Mouse (Mus musculus) forebrain, embryonic 15.5 days (tissue): ENCODE data around the gene Slc35g3. TPM values are rescaled to one million over a fixed set of nuclear protein-coding genes. Genes with fewer than 3 reads are reported as not detected.

Source experiments
- ATAC-seq: fragments of 200-750 bp; cut with Nextera tagmentation; replicated peaks from 2 replicates; pipeline ENCODE4 v1.8.0; 2017; ENCODE audit warnings: mild to moderate bottlenecking, moderate TSS enrichment, moderate library complexity
- H3K27ac ChIP-seq: fragments of 300-500 bp; sonication (generic); replicated peaks from 2 replicates; pipeline ENCODE4 v1.5.1; 2015; ENCODE audit warnings: mild to moderate bottlenecking, inconsistent platforms
- H3K27me3 ChIP-seq: fragments of 300-500 bp; sonication (generic); 2 replicates; pipeline ENCODE4 v1.6.1; 2015; ENCODE audit warnings: inconsistent platforms
- H3K36me3 ChIP-seq: fragments of 300-500 bp; sonication (generic); 2 replicates; pipeline ENCODE4 v1.6.1; 2015; ENCODE audit warnings: mild to moderate bottlenecking, inconsistent platforms
- H3K4me1 ChIP-seq: fragments of 300-500 bp; sonication (generic); 2 replicates; pipeline ENCODE4 v1.6.1; 2015; ENCODE audit warnings: inconsistent platforms
- H3K4me2 ChIP-seq: fragments of 300-500 bp; sonication (generic); replicated peaks from 2 replicates; pipeline ENCODE4 v1.6.1; 2015; ENCODE audit warnings: mild to moderate bottlenecking, inconsistent platforms
- H3K4me3 ChIP-seq: fragments of 300-500 bp; sonication (generic); 2 replicates; pipeline ENCODE4 v1.5.1; 2015; ENCODE audit warnings: mild to moderate bottlenecking, inconsistent platforms
- H3K9ac ChIP-seq: fragments of 300-500 bp; sonication (generic); replicated peaks from 2 replicates; pipeline ENCODE4 v1.6.1; 2015; ENCODE audit warnings: mild to moderate bottlenecking, inconsistent platforms
- H3K9me3 ChIP-seq: fragments of 300-500 bp; sonication (generic); 2 replicates; pipeline ENCODE4 v1.6.1; 2016; ENCODE audit warnings: inconsistent platforms
- WGBS: fragments of 180-500 bp; shearing (Covaris S2); methylation state at CpG from one replicate; pipeline ENCODE4 v1.1.7; 2015; ENCODE audit warnings: mixed read lengths; 5-methylcytosine and 5-hydroxymethylcytosine counted together
- polyA plus RNA-seq: library from polyadenylated mRNA; unstranded; fragments of >200 nt; fragmentation: Nextera tagmentation; extraction: Ambion mirVana; gene quantifications from 2 replicates; pipeline ENCODE4 v1.2.1, GENCODE M21; 2015

Gene Slc35g3
- polyA plus RNA-seq, 1 experiment from 2014 or later: 0.56 TPM

- peak; percentile 80 for ATAC-seq
- H3K9ac ChIP-seq: peak overlapping the region; percentile 76
- peaks cover 14% of the 10 kb centered on the region for H3K27me3 ChIP-seq
- H3K4me1 ChIP-seq: peaks cover 68% of the 10 kb centered on the region
- H3K27ac ChIP-seq: peak overlapping the region; percentile 98
- no peaks in the 10 kb centered on the region for H3K36me3 ChIP-seq
- H3K4me3 ChIP-seq: peak overlapping the region; percentile 68
- H3K9me3 ChIP-seq: no peaks in the 10 kb centered on the region
- peak overlapping the region; percentile 98 for H3K4me2 ChIP-seq
- WGBS: under 1% methylated on average over 36 of the region's 36 CpGs
Observed at GRCm38 (mm10) chr11:69800392-69801197, 38.8 kb upstream of the Slc35g3 start.

DNA sequence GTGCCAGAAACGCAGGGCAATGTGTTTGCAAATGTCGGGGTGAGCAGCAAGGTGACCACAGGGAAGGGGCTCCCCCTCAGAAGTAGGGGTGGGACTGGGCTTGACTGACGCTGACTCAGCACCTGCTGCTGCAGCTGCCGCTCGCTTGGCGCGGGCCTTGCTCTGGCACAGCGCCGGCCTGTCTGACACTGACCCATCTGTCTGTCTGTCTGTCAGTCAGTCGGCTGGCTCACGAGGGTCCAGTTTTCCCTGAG lies 38.3 kb upstream of the Slc35g3 start:
- peak overlapping the region; percentile 98 for H3K4me2 ChIP-seq
- no peaks in the 10 kb centered on the region for H3K36me3 ChIP-seq
- H3K9me3 ChIP-seq: no peaks in the 10 kb centered on the region
- peak overlapping the region; percentile 68 for H3K4me3 ChIP-seq
- 1% methylated on average over 11 of the region's 11 CpGs for WGBS
- peaks cover 67% of the 10 kb centered on the region for H3K4me1 ChIP-seq
- peak overlapping the region; percentile 76 for H3K9ac ChIP-seq
- H3K27ac ChIP-seq: peak overlapping the region; percentile 98
- ATAC-seq: peak; percentile 39
- peaks cover 8% of the 10 kb centered on the region for H3K27me3 ChIP-seq

- ATAC-seq: no peak
Observed at GRCm38 (mm10) chr11:69799394-69800137, 37.8 kb upstream of the Slc35g3 start.

GRCm38 (mm10) chr11:69797924-69798323 lies 36.2 kb upstream of the Slc35g3 start:
- H3K9ac ChIP-seq: no peak overlapping the region

More at GRCm38 (mm10) chr11:69799394-69800137, 37.8 kb upstream of the Slc35g3 start:
- peak overlapping the region; percentile 98 for H3K4me2 ChIP-seq
- H3K9me3 ChIP-seq: no peaks in the 10 kb centered on the region
- H3K4me3 ChIP-seq: peak overlapping the region; percentile 68
- H3K27ac ChIP-seq: peak overlapping the region; percentile 98
- H3K9ac ChIP-seq: peak overlapping the region; percentile 76
- H3K36me3 ChIP-seq: no peaks in the 10 kb centered on the region
- H3K4me1 ChIP-seq: peaks cover 65% of the 10 kb centered on the region
- peaks cover 3% of the 10 kb centered on the region for H3K27me3 ChIP-seq
- 13% methylated on average over 12 of the region's 12 CpGs for WGBS

DNA sequence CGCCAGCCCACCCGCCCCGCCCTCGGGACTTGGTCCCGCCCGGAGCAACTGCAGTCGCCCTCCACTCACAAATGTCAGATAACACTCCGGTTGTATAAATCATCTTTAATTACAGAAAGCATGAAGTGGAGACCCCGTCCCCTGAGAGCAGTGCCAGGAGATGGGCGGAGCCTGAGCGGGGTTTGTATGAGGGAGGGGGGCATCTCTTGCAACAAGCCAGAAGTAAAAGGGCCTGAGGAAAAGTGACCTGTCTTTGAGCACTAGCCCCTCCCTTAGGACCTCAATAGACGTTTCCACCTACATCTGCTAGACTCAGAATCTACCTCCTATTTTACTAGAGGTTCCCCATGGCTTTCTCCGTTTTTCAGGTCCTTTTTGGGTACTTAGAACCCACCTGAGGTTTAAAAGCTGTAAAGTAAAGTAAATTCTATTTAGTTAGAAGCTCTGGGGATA lies 34.2 kb upstream of the Slc35g3 start:
- no peaks in the 10 kb centered on the region for H3K9me3 ChIP-seq
- H3K27me3 ChIP-seq: peaks cover 7% of the 10 kb centered on the region; the same call in 1 of the 2 replicates
- H3K4me2 ChIP-seq: peak overlapping the region; percentile 75
- no peaks in the 10 kb centered on the region for H3K36me3 ChIP-seq
- H3K27ac ChIP-seq: no peak overlapping the region
- 2% methylated on average over 13 of the region's 13 CpGs for WGBS
- H3K4me1 ChIP-seq: peaks cover 29% of the 10 kb centered on the region
- no peak overlapping the region for H3K9ac ChIP-seq
- H3K4me3 ChIP-seq: peak overlapping the region; percentile 44
- no peak for ATAC-seq

More at GRCm38 (mm10) chr11:69797924-69798323, 36.2 kb upstream of the Slc35g3 start:
- no peak for ATAC-seq
- Histone ChIP-seq H3K4me1 (peaks cover 49% of the 10 kb centered on the region), H3K9me3 (no peaks in the 10 kb centered on the region), H3K4me3 (no peak overlapping the region), H3K27me3 (peaks cover 7% of the 10 kb centered on the region; the same call in 1 of the 2 replicates), H3K4me2 (no peak overlapping the region), H3K36me3 (no peaks in the 10 kb centered on the region), H3K27ac (no peak overlapping the region)
- WGBS: 80% methylated on average over 7 of the region's 7 CpGs

DNA sequence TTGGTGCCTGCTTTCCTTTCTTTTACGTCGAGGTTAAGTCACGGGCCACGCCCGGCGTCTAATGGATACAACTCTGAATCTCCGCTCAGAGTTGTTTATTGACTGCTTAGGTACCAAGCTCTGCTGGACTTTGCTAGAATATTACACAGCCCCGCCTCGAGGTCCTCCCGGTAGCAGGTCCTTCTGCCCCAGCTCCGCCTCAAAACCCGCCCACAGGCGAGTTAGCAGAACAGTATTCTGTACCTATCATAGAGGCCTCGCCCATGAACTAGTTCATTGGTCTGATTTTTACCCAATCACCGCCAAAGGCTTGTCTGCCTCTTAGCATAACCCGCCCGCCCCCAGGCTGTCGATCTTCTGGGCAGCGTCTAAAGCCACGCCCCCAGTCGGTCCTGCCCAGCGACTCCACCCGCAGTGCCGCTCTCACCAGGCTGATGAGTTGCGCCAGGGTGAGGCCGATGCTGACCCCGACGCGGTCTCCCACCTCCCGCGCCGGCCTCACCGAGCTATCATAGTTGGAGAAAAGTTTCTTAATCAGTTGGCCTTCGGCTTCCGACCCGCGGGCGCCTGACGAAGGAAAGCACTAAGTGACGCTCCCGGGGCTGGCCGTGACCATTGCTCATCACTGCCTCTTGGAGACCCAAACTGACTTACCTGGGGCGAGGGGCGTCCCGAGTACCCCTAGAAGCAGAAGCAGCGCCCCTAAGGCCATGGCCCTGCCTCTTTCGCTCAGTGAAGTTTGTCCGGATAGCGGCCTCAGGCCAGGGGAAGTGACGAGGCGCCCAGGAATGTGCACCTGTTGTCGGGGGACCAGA lies 33.6 kb upstream of the Slc35g3 start, which contains the start of gene Chrnb1:
Gene Chrnb1, minus strand, starts transcription at position 776 of the 815 bp plus-strand sequence.
- peaks cover 7% of the 10 kb centered on the region; the same call in 1 of the 2 replicates for H3K27me3 ChIP-seq
- peak within 1 kb of the TSS; percentile 44 for H3K4me3 ChIP-seq
- H3K36me3 ChIP-seq: no peaks in the 10 kb centered on the region
- peak; percentile 95 for ATAC-seq
- peak within 1 kb of the TSS; percentile 42 for H3K9ac ChIP-seq
- H3K4me2 ChIP-seq: peak within 1 kb of the TSS; percentile 75
- no peaks in the 10 kb centered on the region for H3K9me3 ChIP-seq
- WGBS: 2% methylated on average over 52 of the region's 52 CpGs
- no peak within 1 kb of the TSS for H3K27ac ChIP-seq
- H3K4me1 ChIP-seq: peaks cover 29% of the 10 kb centered on the region

GRCm38 (mm10) chr11:69793429-69793828 lies 31.7 kb upstream of the Slc35g3 start:
- no peak overlapping the region for H3K27ac ChIP-seq
- no peaks in the 10 kb centered on the region for H3K36me3 ChIP-seq
- ATAC-seq: no peak
- 61% methylated on average over 5 of the region's 5 CpGs for WGBS
- no peaks in the 10 kb centered on the region for H3K9me3 ChIP-seq
- no peak overlapping the region for H3K4me2 ChIP-seq
- no peak overlapping the region for H3K4me3 ChIP-seq
- H3K4me1 ChIP-seq: peaks cover 13% of the 10 kb centered on the region
- no peak overlapping the region for H3K9ac ChIP-seq
- peaks cover 7% of the 10 kb centered on the region; the same call in 1 of the 2 replicates for H3K27me3 ChIP-seq

GRCm38 (mm10) chr11:69791420-69791819 lies 29.7 kb upstream of the Slc35g3 start:
- 71% methylated on average over 5 of the region's 5 CpGs for WGBS
- no peak overlapping the region for H3K4me3 ChIP-seq

DNA sequence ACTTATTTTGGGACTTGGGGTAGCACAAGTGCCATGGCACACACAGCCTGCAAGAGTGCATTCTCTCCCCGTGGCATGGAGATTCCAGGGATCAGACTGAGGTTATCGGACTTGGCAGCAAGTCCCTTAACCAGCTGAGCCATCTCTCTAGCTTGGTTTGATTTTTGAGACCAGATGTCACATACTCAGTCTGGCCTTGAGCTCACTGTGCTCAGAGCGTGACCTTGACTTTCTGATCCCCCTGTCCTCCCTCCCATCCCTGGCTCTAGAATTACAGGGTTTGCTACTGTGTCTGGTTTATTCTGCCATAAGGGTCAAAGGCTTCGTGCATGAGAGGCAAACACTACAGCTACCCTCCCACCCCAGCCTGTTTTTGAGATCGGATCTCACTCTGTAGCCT lies 27.7 kb upstream of the Slc35g3 start:
- Histone ChIP-seq H3K9me3 (no peaks in the 10 kb centered on the region), H3K4me3 (no peak overlapping the region), H3K9ac (no peak overlapping the region), H3K36me3 (no peaks in the 10 kb centered on the region), H3K27ac (no peak overlapping the region), H3K4me1 (no peaks in the 10 kb centered on the region), H3K4me2 (no peak overlapping the region), H3K27me3 (peaks cover 5% of the 10 kb centered on the region; the same call in 1 of the 2 replicates)
- 75% methylated on average over 5 of the region's 5 CpGs for whole genome bisulfite sequencing
- no peak for ATAC-seq

More at GRCm38 (mm10) chr11:69791420-69791819, 29.7 kb upstream of the Slc35g3 start:
- no peak overlapping the region for H3K4me2 ChIP-seq
- no peaks in the 10 kb centered on the region for H3K9me3 ChIP-seq
- no peaks in the 10 kb centered on the region for H3K36me3 ChIP-seq
- H3K9ac ChIP-seq: no peak overlapping the region
- H3K27ac ChIP-seq: no peak overlapping the region
- no peak for ATAC-seq
- peaks cover 7% of the 10 kb centered on the region; the same call in 1 of the 2 replicates for H3K27me3 ChIP-seq
- H3K4me1 ChIP-seq: peaks cover 13% of the 10 kb centered on the region

DNA sequence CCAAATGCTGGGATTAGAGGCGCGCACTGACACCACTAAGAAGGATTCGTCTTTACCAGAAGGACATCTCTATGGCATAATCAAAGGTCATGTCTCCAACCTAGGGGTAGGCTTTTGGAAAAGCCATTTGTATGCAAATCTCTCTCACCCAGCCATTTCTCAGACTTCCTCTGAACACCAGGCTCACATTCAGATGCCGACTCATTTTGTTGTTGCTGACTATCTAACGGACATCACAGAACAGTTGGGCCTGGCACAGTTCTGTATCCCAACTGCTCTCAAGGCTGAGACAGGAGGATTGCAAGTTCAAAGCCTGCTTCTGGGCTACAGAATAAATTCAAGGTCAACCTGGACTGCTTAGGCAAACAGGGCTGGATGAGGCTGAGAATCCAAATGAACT lies 25.5 kb upstream of the Slc35g3 start:
- no peak for ATAC-seq
- H3K4me2 ChIP-seq: no peak overlapping the region
- H3K36me3 ChIP-seq: no peaks in the 10 kb centered on the region
- H3K9ac ChIP-seq: no peak overlapping the region
- no peaks in the 10 kb centered on the region for H3K9me3 ChIP-seq
- no peaks in the 10 kb centered on the region for H3K27me3 ChIP-seq
- H3K4me3 ChIP-seq: no peak overlapping the region
- H3K4me1 ChIP-seq: no peaks in the 10 kb centered on the region
- no peak overlapping the region for H3K27ac ChIP-seq
- 89% methylated on average over 5 of the region's 5 CpGs for WGBS

DNA sequence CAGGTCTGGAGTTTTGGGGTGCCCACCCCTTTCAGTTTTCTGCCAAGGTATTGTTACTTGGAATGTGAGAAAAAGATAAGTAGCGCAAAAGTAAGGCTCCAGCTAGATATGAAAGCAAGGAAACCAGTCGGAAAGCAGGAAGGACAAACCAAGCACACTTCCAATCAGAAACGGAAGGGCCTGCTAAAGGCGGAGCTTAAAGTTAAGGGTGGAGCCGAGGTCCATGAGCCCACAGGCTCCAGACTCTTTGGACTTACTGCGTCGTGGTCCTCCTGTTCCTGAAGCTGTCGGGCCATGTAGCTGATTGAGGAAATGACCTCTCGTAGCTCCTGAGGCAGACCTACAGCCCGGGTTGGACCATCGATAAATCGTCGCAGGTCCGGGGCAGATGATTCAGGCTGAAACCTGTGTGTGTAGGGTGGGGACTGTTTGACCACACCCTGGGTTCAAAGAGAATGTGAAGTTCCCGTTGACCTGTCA lies 23.1 kb upstream of the Slc35g3 start:
- Histone ChIP-seq H3K4me3 (no peak overlapping the region), H3K9me3 (no peaks in the 10 kb centered on the region), H3K36me3 (no peaks in the 10 kb centered on the region), H3K4me1 (no peaks in the 10 kb centered on the region), H3K27me3 (no peaks in the 10 kb centered on the region), H3K27ac (no peak overlapping the region), H3K4me2 (no peak overlapping the region), H3K9ac (no peak overlapping the region)
- 44% methylated on average over 15 of the region's 15 CpGs for WGBS
- ATAC-seq: no peak
